Mouse (Mus musculus): ENCODE data around the gene Slc50a1.

Slc50a1 gene

DNA sequence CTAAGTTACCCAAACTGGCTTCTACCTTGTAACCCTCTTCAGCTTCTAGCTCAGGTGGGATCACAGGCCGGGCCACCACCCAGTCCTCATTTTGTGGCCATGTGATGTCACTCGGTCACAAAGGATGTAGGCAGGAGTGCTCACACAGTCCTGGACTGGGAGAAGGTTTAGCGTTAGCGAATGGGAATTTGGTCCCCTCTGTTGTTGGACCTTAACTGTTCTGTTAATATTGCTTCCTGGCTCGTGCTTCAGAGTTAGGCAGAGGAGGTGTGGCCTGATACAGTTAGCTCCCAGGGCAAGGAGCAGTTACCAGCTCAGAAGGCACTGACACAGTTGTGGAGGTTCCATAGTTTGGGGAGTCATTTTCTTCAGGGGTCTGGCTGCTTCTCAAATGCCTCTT lies 23.8 kb upstream of the Slc50a1 start:
- in situ Hi-C loops (cut with MboI, MseI) = no loop called here

DNA sequence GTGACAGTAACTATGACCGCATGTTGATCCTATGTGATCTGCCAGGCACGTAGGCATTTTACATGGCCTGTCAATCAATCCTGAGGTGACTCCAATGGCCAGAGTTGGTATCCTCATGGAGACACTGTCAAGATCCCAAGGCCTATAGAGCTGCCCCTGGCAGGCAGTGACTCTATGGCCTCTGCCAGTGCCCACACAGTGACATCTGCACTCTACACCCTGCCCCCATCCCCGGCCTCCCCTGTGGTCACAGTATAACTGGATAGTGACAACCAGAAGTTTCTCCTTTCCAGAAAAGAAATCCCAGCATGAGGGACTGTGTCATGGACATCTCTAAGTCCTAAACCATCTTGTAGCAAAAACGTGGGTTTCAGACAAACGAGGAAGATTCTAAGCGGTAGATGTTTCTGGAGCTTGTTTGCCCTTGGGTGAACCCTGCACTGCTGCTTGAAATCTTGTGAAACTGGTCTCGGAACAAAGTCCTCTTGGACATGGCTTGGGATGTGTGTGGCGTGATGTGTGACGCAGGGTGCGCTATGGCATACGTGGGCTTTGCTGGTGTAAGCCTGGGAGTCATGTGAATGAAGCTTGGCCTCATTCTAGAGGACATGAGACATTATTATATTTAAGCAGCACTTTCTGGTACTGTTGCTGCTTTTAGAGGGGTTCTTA lies 23.0 kb upstream of the Slc50a1 start:
- in situ Hi-C loops (cut with MboI, MseI) = no loop called here

DNA sequence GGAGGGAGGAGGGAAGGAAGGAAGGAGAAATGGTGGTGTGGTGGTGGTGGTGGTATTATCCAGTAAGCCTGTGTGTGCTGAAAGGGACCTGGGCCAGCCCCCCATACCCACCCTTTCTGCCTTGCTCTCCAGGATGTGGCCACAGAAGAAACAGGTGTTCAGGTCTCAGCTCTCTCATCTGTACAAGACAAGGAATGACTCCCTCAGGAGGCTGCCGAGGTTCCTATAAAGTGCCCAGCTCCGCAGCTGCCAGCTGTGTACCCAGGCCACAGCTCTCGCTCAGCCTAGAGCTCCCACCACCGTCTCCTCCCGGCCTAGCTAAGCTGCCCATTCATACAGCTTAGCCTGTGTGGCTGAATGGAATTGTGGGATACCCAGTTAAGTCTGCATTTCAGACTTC lies 21.9 kb upstream of the Slc50a1 start:
- in situ Hi-C loops (cut with MboI, MseI) = no loop called here

DNA sequence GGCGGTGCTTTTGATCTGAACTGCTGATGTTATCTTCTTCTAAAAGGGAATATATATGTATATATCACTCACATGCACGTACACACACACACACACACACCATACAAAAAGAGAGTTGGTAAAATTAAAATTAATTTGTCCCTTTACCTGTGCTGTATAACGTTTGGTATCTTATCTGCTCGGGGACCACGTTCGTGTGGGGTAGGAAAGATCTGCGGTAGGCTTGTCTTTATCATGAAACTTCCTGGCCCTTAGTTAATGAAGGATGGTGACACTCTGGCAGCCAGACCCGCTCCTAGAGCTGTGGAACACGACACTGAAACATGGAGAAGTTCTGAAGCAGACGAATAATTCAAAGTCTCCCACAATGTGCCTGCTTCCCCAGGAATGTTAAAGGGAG lies 21.5 kb upstream of the Slc50a1 start:
- in situ Hi-C loops (cut with MboI, MseI) = no loop called here

DNA sequence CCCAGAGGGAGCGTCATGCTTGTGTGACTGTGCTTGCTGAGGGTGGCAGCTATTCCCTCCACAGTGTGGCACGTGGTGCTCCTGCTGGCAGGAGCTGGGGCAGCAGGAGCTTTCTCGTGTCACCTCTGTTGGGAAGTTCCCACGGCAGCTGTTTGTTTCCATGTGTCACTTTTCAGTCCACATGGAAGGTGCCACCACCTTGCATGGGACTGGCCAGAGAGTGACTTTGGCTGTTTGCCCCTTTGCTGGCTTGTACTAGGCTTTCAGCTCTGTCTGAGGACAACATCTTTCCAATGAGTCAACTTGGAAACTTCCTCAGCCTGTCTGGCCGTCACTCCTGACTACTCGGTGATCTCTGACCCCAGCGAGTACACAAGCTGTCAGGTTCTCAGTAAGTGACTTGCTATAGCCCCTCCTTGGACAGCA lies 18.1 kb upstream of the Slc50a1 start:
- in situ Hi-C loops (cut with MboI, MseI) = no loop called here

DNA sequence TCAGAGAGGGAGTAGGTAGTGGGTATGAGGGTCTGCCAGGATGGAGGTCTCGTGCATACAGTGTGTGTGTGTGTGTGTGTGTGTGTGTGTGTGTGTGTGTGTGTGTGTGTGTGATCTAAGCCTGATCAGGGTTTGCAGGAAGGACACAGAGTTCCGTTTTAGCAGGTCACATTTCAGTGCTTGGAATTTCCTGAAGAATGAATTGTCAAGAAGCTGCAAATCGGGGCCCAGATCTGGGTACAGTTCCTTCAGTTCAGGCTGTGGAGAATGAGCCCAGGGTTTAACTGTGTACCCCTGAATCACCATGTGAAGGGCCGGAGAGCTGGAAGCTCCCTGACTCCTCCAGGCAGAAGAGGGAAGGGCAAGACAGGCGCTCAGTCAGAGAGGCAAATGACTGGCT lies 16.9 kb upstream of the Slc50a1 start:
- in situ Hi-C loops (cut with MboI, MseI) = no loop called here

DNA sequence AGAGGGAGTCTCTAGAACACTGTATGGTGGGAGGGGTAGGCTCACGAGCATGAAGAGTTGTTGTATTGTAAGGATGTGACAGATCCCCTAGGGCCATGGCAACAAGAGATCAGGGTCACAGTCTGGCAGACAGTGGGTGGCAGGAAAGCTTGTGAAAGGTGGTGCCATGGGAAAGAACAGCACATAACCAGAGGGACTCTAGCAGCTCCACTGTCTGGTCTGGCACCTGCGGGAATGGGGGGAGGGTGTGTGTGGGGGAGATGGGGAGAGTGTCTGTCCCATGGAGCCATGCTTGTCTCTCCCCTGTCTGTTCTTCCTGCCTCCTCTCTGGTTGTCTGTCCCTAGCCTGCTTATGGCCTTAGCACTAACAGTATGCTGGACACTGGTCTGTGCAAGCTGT lies 15.2 kb upstream of the Slc50a1 start:
- in situ Hi-C loops (cut with MboI, MseI) = no loop called here

DNA sequence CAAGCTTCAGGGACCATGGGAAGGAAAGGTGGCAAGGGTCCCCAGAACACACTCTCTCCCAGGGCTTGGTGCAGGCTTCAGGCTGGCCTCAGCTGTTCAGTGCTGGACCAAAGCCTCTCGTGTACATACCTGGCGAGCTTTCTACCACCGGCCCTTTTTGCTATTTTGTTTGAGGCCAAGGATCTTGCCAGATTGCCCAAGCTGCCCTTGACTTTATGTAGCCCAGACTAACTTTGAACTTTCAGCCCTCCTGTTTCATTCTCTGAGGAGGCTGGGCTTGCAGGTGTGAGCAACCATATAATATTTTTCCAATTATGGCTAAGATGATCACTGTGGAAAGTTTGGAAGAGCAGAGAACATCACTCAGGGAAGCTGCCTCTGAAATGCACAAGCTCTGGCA lies 13.9 kb upstream of the Slc50a1 start:
- in situ Hi-C loops (cut with MboI, MseI) = loop anchor here (5.0 kb wide), 1 partner anchor 37 kb away; the partner anchor contains the start of genes Krtcap2 and Trim46

DNA sequence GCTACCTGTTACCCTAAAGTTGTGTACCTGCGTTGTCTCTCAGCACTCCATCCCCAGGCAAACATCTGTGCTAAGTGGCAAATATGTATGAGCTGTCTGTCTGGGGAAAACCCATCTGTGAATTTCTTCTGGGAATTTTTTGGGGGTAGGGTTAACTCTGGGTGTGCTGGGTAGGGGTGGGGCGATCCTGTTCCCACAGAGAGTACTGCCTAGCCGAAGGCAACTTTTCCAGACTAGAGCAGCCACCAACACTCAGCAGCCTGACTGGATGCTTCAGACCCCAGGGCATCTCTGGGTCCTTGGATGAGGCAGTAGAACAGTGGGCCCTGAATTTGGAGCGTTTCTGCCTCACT lies 11.9 kb upstream of the Slc50a1 start:
- in situ Hi-C loops (cut with MboI, MseI) = loop anchor here (5.0 kb wide), 1 partner anchor 35 kb away; the partner anchor contains the start of genes Krtcap2 and Trim46

DNA sequence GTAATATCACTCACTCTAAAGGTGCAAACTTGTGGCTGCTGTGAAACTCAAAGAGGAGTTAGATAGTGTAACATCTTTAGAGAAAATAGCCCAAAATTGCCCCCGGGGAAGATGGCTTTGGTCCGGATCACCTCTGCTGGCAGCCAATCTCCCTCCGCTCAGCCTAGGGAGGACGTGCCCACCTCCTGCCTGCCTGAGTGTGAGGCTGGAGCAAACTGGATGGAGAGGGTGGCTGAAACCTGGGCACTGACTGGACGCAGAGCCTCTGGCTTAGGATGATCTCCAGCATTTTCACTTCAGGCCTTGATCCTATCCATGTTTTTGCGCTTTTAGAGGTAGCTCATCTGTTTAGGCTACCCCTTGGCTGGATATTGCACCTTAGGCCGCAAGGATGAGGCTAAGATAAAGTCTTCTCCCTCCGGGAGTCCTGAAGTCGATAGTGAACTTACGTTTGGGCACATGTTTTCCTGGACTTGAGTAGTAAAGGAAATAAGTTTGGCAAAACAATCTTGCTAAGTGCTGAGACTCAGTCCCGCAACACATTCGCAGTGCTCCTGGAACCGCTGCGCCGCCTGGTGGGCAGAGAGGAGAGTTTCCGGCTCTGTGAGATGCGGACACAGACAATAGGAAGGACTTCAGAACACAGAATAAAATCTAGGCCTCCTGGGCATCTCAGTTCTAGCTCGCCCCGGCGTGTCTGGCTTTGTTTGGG lies 11.4 kb upstream of the Slc50a1 start:
- in situ Hi-C loops (cut with MboI, MseI) = loop anchor here (5.0 kb wide), 1 partner anchor 34 kb away; the partner anchor contains the start of genes Krtcap2 and Trim46

DNA sequence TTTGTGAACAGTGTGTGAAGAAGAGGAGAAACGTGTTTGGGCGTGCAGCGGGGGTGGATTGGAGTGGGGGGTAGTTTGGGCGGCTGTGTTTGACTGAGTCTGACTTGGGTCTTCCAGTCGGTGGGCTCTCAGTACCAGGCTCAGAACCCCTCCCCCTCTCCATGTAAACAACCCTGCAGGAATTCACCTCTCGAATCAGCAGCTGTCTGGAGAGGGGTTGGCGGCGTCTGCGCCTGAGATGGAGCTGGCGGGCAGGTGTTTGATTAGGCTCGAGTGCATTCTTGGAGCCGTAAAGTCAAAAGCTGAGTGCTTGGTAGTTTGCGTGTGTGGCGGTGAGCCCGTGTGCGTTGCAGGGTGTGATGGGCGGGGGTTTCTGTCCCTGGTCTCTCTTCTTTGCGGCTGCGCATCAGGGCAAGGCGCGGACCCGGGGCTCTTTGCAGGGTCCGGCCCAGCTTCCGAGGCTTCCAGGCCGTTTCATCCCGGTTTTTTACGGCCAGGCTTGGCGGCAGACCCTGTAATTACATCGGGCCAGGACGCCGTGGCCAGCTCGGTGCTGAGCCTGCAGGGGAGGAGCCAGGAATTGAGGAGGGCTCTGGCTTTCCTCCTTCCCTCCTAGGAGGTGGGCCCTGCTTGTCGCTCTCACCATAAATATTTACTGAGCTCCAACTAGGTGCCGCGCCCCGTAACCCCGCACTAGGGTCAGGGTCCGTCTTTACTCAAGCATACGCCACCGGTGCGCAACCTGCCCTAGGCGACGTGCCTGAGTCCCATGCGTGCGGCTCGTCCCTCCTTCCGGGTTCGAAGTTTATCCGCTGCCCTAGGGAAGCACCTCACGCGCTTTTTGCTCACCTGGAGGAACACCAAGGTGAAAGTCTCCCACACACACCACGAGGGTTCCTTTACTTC lies 10.5 kb upstream of the Slc50a1 start, which contains the start of gene Efna1:
Efna1 (minus strand) TSS at position 537 of the 906 bp plus-strand sequence.
- in situ Hi-C loops (cut with MboI, MseI) = loop anchor here (5.0 kb wide), 1 partner anchor 34 kb away; the partner anchor contains the start of genes Krtcap2 and Trim46

DNA sequence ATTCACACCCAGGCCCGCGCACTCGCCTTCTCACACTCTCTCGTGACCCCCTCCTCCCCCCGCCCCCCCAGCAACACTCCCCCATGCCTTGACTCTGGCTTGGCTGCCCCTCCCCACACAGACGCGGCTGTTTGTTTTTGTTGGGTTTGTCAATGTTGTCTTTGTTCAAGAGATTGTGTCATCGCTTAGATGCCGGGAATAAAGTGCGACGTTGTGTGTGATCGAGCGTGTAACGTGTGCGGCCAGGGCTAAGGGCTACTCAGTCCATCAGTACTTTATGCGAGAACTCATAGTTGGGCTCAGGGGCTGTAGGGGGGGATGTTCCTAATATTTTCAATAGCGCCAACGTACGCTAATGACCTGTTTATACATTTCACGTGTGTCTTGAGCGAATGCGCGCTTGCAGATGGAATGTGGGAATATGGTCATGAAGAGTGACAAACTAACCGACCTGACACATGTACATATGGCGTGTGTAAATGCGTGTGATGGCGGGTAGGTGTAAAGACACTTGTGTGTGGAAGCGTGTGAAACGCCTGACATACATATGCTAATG lies 9.8 kb upstream of the Slc50a1 start:
- in situ Hi-C loops (cut with MboI, MseI) = loop anchor here (5.0 kb wide), 1 partner anchor 33 kb away; the partner anchor contains the start of genes Krtcap2 and Trim46

DNA sequence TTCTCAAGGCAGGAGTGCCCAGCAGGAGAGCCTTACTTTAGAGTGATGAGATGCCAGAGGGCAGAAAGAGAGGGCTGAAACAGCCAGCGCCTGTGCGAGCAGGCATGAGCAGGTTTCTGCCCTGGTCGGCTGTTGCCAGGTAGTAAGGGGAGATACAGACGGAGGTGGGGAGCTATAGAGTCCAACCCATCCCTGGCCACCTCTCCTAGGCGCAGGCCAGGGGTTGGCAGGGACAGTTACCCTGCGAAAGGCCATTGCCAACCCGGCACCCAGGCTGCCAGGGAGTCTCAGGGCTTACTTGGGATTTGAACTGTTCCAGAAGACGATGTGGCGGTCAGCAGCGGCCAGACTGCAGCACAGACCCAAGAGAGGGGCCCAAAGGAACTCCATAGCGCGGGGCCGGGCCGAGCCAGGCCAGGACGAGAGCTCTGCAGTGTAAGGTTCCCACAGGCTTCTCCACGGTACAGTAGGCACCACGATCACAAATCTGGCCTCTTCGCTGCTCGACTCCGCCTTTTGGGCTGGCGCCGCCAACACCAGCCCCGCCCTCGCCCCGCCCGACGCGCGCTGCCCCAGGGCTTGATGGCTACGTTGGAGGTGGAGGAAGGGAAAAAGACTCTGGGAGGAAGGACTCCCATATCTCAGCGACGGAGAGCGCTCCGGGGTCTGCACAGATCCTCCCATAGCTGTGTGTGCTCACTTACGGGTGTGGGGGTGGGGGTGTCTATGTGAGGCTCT lies 9.0 kb upstream of the Slc50a1 start:
- in situ Hi-C loops (cut with MboI, MseI) = no loop called here

DNA sequence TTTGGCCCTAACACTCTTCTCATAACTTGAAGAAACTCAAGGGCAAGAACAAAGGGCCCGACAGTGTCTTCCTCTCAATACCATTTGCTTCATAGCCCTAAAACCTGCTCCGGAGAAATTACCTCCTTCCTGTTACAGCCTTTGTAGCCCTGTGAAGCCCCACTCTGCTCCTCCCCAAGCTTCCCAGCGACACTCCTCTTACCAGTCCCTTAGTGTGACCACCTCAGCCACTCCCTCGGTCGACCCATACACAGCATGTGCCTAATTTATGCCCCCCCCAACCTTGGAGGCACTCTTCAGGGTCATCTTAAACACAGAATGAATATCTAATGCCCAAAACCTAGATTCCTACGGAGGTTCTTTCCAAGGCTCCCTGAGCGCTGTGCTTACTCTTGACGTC lies 8.3 kb upstream of the Slc50a1 start:
- in situ Hi-C loops (cut with MboI, MseI) = no loop called here

DNA sequence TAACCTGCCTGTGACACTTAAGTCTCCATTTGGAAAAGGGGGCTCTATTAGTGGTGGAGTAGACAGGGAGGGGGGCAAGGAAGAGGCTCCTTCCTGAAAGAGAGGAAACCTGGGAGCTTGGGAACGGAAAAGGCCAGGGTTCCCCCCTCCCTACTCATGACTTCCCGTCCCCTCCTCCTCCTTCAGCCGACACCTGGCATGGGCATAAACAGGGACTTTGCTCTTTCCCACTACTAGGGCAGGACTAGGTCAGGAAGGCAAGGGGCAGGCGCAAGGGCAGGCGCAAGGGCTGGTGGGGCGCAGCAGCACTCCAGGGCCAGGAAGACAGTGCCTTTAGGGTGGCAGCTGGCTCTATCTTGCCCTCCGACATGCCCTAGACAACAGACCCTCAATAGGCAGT lies 7.7 kb upstream of the Slc50a1 start:
- in situ Hi-C loops (cut with MboI, MseI) = no loop called here

DNA sequence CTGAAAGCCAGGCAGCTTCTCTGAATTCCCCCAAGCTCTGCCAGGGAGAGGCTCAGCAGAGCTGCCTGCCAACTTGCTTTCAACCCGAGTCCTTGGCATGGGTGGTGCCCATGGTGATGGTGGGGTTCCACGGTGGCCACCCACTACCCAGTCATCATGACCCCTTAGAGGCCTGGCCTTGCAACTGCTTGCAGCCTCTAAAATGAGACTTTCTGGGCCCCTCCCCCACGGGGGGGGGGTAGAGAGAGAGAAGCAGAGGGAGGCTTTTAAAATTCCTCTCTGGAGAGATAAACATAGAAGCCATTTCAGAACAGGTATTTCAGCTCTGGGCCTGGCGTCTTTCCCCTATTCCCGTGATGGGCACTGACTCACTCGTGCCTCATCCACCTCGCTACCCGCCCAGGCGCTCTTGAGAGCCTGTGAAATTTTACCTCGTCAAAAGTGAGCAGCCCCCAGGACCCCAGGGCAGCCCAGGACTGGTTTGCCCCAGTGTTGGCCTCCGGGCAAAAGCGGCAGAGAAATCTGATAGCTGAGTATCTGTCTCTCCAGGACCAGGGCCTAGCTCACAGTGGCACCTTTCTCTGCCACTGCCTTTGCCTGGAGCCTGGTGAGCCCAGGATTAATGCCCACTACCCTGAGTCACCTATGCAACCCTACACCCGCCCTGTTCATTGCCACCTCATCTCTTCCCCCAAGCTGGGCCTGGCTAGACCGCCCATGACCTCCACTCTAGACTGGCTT lies 7.1 kb upstream of the Slc50a1 start:
- in situ Hi-C loops (cut with MboI, MseI) = no loop called here

DNA sequence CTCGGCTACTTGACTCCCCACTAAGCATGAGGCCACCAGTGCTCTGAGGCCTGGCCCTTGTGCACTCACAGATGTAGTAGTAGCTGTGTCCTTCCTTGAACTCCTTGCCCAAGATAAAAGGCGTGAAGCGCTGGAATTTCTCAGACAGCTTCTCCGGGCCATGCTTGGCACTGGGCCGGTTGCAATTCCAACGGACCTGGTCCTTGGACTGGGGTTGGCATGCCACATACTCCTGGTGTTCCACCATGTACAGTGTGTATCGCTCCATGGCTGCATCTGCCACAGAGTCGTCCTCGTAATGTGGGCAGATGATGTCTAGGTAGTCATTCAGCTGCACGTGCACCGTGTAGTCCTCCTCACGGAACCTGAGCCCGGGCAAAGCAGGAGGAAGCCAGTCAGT lies 5.7 kb upstream of the Slc50a1 start:
- in situ Hi-C loops (cut with MboI, MseI) = no loop called here

DNA sequence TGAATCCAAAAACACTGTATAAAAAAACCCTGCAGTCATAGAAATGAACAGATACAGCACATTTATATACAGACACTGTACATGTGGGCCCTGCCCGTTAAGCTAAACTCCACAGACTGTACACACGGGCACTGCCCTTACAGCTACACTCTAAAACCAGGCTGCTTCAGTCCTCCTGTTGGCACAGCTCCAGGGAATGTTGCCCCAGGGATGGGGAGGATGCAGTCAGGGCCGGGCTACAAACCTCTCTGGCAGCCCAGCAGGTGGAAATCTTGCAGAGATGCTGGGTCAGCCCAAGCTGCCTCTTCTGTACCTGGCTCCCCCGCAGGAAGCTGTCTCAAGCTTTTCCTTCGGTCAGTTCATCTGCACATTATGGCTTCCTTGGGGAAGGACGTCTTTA lies 1.4 kb upstream of the Slc50a1 start:
- in situ Hi-C loops (cut with MboI, MseI) = no loop called here

DNA sequence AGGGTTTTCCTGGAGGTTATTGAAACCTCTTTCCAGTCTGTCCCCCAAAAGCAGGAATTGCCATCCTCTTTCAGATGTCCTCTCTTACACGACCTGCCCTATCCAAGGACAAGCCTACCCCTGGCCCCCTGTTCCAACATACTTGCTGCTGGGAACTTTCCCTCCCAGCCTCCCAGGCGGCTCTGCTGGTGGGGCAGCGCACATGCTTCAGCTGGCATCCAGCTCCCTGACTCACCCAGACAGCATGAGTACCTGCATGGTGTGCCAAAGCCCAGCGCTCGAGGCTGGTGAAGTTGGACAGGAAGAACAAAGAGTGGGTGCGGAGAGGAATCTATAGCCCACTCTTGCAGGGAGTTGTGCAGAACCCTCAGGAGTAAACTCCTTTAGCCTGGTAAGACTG lies 521 bp upstream of the Slc50a1 start:
- in situ Hi-C loops (cut with MboI, MseI) = no loop called here

DNA sequence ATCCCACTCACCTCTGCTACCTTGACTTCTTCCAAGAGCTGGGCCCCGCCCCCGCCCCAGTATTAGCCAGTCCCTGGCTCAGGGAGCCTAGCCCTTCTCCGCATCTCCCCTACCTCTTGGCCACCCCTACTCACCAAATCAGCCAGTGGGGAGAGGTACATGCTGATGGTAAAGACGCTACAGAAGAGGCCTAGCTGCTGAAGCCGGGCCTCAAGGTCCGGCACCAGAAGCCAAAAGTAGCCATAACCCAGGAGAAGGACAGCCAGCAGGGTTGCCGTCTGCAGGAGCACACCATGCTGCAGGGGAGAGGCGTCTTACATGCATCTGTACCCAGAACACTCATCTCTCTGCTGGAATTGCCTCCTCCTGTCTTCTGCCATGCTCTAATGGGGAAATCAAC lies 1.5 kb downstream of the Slc50a1 start:
- in situ Hi-C loops (cut with MboI, MseI) = no loop called here

Data from T-helper 2 cell (primary cell).